Mouse (Mus musculus) layer of hippocampus, adult 8-10 months (tissue): ENCODE measurements around the gene Supt5. TPM values are rescaled to one million over a fixed set of nuclear protein-coding genes. Genes with fewer than 3 reads are reported as not detected.

Experiments
- DNase-seq, 2 experiments: peaks; one replicate each; pipeline ENCODE4 v3.0.0; 2022; ENCODE audit warnings: low spot score in 2 of 2
- total RNA-seq, 4 experiments: library from RNA; stranded (reverse); gene quantifications; 2 replicates each; pipeline ENCODE4 v1.2.4; 2022

Supt5 gene
- total RNA-seq, 4 experiments from 2014 or later: 119 to 125 (median 122) TPM

DNA sequence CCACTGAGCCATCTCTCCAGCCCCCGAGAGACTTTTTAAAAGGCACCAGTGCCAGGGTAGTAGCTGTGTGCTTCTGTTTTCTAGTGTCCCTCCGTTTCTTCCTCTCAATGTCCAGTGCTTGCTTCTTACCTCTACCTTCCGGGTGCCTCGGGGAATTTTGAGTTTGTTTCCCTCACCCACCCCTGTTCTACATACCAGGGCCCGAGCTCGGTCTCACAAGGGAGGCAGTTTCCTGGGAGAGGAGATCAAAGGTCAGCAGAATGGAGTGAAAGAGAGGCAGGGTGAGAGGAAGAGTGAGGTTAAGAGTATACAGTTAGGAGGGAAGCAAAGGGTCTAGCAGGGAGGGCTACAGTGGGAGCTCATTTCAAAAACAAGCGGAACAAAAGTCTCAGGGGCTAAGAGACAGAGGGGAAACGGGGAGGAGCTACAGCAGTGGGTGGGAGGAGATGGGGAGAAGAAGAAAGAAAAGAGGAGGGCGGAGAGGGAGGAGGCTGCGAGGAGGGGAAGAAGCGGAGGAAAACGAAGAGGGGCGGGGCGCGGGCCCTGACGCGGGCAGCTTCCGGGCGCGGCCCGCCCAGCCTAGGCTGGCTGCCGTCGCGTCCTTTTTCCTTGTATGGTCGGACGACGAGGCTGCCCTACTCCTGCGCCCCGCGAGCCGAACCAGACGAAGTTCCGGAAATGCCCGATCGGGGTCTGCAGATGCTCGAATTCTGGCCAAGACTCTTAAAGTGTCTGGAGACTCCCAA is 36.8 kb upstream of the Supt5 start:
- DNase-seq: peak in 1 of 2 experiments; percentile 58

DNA sequence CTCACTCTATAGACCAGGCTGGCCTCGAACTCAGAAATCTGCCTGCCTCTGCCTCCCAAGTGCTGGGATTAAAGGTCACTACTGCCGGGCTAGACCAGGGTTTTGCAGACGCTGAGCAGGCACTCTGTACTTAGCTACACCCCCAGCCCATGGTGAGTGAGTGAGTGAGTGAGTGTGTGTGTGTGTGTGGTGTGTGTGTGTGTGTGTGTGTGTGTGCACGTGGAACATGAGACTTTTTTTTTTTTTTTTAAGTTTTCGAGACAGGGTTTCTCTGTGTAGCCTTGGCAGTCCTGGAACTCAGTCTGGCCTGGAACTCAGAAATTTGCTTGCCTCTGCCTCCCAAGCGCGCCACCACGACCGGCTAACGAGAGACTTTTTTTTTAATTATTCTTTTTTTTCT is 36.1 kb upstream of the Supt5 start:
- no peak for DNase-seq

DNA sequence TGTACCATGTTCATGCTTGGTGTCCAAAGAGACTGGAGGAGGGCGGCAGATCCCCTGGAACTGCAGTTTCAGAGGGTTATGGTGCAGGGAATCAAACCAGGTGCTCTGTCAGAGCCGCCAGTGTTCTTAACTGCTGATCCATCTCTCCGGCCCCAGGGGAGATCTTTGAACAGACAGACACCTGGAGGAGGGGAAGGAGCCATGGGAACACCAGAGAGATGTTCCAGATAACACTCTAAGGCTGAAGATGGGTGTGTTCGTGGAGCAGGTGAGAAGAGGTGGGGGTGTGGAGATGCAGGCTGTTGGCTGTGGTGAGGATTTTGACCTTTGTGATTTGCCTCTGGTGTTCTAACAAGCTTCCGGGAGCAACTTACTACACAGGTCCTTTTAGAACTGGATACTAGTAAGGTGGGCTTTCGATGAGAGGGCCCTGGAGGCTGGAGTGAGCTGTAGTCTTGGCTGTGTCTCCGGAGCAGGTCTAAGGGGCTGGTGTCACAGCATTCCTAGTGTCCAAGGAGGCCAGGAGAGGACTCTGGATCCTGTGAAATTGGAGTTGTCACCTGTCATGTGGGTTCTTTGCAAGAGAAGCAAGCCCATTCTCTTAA is 35.4 kb upstream of the Supt5 start:
- no peak for DNase-seq

DNA sequence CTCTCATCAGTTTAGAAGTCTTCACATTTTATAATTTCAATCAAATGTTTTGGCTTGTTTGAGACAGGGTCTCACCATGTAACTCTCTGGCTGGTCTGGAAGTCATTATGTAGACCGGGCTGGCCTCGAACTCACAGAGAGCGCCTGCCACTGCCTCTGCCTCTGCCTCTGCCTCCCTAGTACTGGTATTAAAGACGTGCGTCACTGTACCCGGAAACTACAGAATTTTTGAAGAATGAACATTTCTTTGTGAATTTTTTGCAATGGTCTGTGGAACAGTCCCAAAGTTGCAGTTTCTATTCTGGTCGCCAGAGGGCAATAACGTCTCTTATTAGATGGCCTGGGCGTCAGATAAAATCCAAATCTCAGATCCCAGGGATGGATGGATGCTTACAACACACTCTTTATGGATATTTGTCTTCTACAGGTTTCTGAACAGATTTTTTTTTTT is 34.6 kb upstream of the Supt5 start:
- DNase-seq: peak; percentile 68 to 83

DNA sequence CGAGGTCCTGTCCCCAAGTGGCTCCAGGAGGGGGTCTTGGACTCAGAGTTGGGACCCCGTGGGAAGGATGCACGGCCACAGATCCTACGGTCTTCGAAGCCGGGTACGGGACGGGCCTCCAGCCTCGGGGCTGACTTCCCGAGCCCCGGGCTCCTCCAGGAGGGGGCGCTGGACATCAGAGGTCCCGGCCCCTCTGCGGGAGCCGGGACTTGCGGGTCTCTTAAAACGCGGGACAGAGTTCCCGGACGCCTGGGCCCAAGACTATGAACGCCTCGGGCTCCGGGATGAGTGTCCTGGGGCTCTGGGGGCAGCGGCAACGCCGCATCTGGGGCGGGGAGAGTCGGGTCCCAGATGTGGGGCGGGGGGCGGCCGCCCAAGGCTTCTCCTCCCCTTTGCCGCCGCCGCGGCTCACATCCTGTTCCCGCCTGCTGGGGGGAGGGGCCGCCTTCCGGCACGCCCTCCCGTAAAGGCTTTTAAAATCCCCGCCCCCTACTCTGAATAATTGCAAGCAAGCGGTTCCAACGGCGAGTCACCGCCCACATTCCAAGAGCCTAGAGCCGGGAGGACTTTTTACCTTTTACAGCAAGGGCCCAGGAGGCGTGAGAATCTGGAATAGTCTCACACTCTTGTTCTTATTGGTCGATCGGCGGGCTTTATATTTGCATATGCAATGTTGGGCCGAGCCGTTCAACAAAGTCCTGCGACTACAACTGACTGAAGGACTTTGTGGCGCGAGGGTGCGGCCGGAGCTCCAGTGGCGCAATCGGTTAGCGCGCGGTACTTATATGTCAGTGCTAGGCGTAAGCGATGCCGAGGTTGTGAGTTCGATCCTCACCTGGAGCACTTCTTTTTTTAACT is 33.9 kb upstream of the Supt5 start, which contains the start of gene Plekhg2:
Gene Plekhg2, minus strand, starts transcription at position 349 of the 858 bp plus-strand sequence.
- DNase-seq: peak; percentile 93 to 97

DNA sequence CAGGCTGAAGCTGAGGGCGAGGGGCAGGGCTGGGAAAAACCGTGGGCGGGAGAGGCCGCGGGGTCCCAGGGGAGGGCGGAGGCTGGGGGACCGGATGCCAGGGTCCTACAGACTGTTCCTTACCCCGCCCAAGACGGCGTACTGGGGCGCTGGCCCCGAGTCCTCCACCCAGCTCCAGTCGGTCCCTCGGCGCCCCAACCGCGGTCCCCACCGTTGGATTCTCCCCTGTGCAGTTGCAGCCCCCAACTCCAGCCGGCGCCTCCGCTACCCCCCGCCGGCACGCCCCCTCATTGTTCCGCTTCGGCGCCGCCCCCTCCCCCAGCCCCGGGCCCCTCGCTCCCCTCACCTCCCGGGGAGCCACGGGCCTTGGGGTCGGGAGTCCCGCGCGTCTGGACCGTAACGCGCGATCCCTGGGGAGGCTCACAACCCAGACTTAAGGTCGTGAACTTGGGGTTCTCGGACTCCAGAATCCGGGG is 33.0 kb upstream of the Supt5 start:
- DNase-seq: no peak

DNA sequence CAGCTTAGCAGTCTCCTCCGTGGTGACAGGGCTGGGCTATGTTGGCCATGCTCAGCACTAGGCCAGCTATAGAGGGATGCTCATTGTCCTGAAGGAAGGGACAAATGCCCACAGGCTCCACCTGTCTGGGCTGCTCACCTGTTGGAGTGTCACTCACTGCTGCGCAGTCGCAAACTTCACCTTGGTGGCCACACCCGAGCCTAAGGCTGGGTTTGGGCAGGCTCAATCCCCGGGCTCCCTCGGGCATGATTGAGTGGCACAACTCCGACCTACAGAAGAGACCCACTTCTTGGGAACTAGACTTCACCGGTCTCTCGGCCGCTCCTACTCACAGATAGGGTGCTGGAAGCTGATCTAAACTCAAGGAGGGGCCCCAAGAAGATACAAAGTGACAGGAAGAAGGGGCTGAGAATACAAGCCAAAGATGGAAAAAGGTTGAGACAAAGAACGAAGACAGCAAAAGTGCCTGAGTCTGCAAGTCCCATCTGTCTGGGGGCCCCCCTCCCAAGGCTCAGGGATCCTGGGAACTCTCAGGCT is 32.5 kb upstream of the Supt5 start:
- no peak for DNase-seq

DNA sequence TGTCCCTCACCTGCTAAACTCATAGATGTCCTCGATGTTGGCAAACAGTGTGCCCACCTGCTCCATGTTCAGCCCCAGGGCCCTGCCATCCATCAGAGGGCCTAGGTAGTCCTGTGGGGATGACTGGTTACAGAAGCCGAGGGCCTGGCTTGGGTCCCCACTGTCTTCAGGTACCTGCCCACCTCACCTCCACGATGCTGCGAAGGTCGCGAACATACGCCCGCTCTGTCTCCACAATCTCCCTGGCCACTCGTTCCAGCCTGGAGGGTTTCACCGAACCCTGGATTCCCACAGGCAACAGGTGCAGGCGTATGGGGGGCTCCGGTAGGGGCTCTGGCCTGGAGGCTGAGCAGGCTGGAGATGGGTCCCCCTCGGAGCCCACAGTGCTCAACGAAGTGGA is 31.5 kb upstream of the Supt5 start:
- DNase-seq: no peak

DNA sequence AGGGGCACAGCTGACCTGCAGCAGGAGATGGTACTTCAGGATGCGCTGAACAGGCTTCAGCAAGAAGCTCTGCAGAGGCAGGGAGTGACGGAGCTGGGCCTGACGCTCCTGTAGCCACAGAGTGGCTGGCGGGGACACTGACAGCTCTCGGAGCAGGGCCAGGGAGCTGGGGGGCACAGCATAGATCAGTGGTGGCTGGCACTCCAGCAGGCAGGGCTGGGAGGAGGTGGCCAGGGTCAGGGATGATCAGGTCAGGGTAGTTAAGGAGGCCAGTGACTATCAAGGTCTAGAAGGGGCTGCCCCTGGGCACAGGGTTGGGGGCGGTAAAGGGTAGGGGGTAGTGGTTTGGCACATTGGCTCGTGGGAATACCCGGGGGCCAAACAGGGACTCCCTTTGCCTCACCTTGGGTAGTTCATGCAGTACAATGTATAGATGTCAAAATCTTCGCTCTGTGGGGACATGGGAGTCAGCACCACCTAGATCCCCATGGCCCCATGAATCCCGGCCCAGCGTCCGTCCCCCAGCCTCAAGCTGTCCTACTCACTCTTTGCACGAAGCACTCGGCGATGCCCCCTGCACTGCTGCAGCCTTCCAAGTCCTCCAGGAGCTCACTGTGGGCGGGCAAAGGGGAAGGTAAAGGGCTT is 29.9 kb upstream of the Supt5 start:
- DNase-seq: no peak

DNA sequence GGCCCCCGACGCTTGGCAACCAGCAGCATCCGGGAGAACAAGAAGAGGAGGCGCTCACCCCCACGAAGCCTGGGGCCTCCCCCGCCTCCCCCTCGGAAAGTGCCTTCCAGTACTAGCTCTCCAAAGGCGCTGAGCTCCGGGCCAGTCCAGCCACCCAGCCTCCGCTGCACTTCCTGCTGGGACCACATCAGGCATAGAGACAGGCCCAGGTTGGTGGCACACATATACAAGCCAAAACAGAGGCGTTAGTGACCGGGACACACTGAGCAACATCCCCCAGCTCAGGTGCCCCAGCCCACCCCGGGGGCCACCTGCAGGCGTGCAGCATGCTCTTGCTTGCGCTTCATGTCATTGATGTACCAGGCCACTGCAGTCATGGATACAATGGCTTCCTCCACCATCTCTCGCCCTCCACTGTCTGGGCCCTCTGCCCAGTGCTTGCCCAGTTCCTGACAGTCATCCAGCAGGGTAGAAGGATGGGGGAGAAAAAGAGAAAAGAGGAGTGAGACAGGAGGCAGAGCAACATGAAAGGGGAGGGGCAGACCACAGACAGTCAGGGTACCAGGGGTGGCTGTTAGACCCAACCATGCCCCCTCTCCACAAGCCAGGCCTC is 29.2 kb upstream of the Supt5 start:
- DNase-seq: no peak

DNA sequence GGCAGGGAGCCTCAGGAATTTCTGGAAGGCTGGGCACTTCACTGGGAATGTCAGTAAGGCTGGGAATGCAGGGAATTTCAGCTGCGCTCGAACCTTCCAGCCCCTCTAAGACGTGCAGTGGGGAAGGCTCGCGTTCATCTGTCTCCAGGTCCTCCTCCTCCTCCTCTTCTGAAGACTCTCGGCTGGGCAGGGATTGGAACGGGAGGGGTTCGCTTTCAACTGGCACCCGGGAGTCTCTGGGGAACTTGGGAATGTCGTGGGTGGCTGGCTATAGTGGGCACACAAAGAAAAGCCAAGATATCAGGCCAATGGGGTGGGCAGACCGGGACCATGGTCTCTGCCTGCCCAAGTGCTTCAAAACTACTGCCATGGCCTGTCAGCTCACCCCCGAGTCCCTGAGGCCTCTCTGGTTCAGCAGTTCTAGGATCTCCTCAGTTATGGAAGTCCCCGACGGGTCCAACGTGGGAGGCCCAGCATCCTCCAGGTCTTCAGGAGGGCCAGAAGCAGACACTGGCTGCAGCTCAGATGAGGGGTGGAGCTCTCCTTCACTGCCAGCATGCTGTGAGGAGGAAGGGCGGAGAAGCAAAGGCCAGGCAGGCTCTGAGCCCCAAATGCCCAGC is 24.0 kb upstream of the Supt5 start:
- no peak for DNase-seq

DNA sequence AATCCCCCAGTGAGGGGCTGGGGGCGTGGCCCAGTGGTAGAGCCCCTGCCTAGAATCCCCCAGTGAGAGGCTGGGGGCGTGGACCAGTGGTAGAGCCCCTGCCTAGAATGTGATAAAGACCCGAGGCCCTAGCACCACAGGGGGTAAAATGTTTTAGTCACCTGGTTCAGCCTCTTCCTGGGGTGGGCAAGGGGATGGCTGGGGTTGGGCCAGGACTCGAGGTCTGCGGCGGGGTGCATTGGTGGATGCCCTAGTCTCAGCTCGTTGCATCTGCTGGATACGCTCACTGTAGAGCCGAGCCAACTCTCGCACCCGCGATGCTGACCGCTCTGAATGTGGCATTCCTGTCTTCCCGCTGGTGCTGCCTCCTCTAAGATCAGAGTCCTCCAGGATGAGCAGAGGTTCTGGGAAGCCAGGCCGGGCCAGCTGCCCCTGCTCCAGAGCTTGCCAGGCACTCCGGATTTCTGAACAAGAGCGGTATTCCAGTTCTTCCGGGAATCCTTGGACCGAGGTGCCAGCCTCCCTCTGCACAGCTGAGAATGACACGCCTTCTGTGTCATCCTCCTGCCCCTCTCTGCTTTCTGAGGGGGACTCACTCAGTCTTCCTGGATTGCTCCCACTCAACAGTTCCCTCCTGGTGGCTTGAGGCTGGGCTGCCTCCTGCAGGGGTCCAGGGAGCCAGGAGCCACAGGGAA is 23.2 kb upstream of the Supt5 start:
- DNase-seq: no peak

DNA sequence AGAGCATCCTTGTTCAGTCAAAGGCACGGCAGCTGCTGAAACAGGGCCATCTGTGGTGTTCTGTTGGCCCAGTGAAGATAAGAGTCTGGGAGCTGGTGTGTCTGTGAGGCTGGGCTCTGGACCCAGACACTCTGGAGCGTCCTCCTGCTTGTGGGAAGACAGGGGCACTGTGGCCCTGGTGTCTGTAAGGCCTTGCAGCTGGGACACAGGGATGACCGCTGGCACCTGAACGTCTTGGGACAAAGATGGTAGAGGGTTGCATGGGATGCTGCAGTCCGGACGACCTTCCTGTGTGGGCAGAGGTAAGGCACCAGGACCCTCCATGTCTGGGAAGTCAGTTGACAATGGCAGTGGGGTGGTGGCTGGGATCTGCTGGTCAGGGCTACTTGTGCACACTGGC is 21.7 kb upstream of the Supt5 start:
- no peak for DNase-seq

DNA sequence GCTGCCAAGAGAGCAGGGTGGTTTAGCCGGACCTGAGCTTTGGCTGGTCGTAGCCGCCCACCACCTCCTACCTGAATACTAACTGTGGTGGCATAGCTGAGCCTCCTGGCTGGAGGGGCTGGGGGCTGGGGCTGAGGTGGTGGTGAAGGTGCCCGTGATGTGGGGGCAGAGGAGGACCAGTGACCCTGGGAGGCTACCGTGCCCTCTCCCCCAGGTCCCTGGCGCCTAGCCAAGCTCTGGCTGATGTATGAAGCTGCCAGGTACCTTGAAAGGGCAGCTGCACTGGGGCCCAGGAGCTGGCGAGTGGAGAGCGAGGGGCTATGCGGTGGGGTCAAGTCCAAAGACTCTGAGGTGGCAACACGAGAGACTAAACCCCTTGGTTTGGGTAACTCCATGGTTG is 21.3 kb upstream of the Supt5 start:
- no peak for DNase-seq

DNA sequence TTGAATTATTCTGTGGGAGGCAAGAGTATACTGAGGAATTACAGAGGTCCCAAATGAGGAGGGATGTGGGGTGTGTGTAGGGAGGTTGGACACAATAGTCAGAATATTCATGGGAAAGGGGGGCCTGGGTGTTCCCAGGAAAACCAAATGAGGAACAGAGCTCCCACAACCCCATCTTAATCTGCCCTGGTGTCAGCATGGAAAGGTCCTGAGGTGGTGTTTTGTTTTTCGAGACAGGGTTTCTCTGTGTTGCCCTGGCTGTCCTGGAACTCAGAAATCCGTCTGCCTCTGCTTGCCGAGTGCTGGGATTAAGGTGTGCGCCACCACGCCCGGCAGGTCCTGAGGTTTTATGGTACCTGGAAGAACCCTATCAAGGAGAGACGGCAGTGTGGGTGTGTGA is 19.9 kb upstream of the Supt5 start:
- DNase-seq: no peak

DNA sequence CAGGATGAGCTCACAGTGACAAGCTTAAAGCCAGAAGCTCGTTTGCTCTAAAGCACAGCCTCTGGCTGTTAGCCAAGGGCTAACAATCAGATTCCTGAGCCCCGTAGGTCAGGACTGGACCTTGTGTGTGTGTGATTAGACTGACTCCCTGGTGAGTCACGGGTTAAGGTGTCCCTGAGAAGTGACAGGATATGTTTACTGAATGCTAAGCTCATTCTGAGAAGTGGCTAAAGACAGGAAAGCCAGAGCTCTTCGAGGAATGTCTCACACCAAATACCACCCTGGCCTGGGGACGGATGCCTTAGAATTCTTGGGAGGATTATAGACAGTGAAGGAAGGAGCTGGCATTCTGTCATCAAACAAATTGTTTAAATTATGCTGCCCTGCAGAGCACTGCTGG is 19.4 kb upstream of the Supt5 start:
- no peak for DNase-seq

DNA sequence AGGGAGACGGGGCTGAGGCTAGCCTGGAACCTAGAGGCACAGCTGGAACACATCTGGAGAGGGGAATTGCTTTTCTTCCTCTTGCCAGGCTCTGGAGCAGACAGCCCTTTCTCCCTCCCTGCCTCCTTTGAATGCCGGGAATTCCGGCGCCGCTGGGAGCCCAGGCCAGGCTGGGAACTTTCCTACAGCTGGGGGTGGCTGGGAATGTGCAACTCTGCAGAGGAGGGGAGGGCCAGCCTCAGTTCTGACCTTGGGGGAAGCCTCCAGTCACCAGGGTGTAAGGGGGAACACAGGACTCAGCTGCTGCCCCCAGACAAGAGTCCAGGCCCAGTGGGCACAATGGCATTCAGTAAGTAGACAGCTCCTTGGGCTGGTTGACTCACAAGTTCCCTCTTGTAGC is 18.4 kb upstream of the Supt5 start:
- no peak for DNase-seq

DNA sequence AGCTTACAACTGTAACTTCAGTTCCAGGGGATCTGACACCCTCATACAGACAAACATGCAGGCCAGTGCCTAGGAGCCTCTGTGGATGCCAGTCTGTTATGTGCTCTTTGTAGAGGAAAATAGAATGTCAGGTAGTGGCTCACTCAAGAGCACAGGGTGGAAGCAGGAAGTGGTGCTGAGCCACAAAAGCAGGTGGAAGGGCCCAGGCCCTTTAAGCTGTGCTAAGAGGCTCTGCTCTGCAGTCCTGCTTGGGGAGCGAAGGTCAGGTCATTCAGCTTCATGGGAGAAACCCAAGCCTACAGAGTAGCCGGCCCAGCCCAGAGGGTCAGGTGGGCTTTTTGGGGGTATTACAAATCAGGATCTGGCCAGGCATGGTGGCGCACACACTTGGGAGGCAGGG is 16.7 kb upstream of the Supt5 start:
- DNase-seq: no peak

DNA sequence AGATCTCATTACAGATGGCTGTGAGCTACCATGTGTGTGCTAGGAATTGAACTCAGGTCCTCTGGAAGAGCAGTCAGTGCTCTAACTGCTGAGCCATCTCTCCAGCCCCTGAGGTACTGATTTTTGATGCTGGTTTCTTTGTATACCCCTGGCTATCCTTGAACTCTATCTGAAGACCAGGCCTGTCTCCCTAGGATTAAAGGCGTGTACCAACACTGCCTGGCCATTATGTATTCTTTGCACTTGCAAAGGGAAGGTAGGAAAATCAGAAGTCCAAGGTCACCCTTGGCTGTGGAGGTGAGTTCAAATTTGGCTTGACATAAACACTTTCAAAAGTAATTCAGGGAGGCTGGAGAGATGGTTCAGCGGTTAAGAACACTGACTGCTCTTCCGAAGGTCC is 16.1 kb upstream of the Supt5 start:
- DNase-seq: no peak

DNA sequence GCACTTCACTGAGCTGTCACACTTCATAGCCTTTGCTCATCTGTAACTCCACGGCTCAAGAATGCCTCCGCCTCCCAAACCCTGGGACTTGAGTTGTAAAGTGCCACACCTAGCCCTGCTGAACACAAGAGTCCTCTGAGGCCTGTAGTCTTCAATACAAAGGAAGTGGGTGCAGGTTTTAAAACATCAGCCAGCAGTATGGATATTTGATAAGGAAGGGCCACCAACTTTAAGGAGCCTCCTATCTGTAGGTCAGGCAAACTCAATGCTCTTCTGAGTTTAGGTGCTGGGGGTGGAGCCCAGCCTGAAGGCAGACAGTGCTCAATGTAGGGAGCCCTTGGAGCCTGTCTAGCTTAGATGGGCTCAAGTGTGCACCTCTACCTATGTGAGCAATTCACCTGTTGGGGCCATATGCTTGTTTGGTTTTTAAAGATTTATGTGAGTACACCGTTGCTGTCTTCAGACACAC is 15.6 kb upstream of the Supt5 start:
- DNase-seq: no peak
